Mouse (Mus musculus) kidney, adult 2 months (tissue): ENCODE results near the gene Nampt. TPM values are rescaled to one million over a fixed set of nuclear protein-coding genes. Genes with fewer than 3 reads are reported as not detected.

Experiments used
- DNase-seq: peaks from one replicate; pipeline ENCODE4 v3.0.0; 2021
- H3K27ac ChIP-seq: fragments of 200-500 bp; 2 replicates; pipeline ENCODE4 v1.5.1; 2012; ENCODE audit warnings: low read depth, low read length, control low read depth, inconsistent platforms; ENCODE audit not compliant: insufficient read depth
- H3K27me3 ChIP-seq: fragments of 200-500 bp; replicated peaks from 2 replicates; pipeline ENCODE4 v1.6.1; 2012; ENCODE audit warnings: mild to moderate bottlenecking, moderate library complexity, low read length, inconsistent platforms; ENCODE audit not compliant: control insufficient read depth, insufficient read depth
- H3K36me3 ChIP-seq: fragments of 200-500 bp; 2 replicates; pipeline ENCODE4 v1.6.1; 2012; ENCODE audit warnings: mild to moderate bottlenecking, moderate library complexity, low read length, inconsistent platforms; ENCODE audit not compliant: control insufficient read depth, insufficient read depth
- H3K4me1 ChIP-seq: fragments of 200-500 bp; 2 replicates; pipeline ENCODE4 v1.6.1; 2011; ENCODE audit warnings: low read length; ENCODE audit not compliant: control insufficient read depth, insufficient read depth
- H3K4me3 ChIP-seq: fragments of 200-500 bp; 2 replicates; pipeline ENCODE4 v1.5.1; 2011; ENCODE audit warnings: mild to moderate bottlenecking, low read depth, low read length, control low read depth; ENCODE audit not compliant: insufficient read depth
- CTCF ChIP-seq: fragments of 200-500 bp; conservative IDR thresholded peaks from 2 replicates; pipeline ENCODE4 v1.5.1; 2011; ENCODE audit warnings: low read depth, mild to moderate bottlenecking, control low read depth, low read length, moderate library complexity, mixed read lengths; ENCODE audit not compliant: insufficient read depth, insufficient read length
- POLR2A ChIP-seq: fragments of 200-500 bp; IDR thresholded peaks from one replicate; pipeline ENCODE4 v1.6.1; 2011; ENCODE audit warnings: low read depth, low read length, control low read depth
- WGBS: fragments of 180-500 bp; shearing (Covaris S2); methylation state at CpG from one replicate; pipeline ENCODE4 v1.1.7; 2018; 5-methylcytosine and 5-hydroxymethylcytosine counted together
- polyA plus RNA-seq: library from polyadenylated mRNA; depleted of rRNA; stranded (reverse); fragments of >200 nt; gene quantifications from 2 replicates; pipeline ENCODE4 v1.2.3, GENCODE M21; 2012; rRNA removed

Nampt gene
- polyA plus RNA-seq, 1 experiment: 37.6 TPM

- WGBS: 50% methylated on average over 13 of the region's 13 CpGs
- DNase-seq: peak; percentile 91
Observed at GRCm38 (mm10) chr12:32897199-32898120, 78.1 kb downstream of the Nampt start.

DNA sequence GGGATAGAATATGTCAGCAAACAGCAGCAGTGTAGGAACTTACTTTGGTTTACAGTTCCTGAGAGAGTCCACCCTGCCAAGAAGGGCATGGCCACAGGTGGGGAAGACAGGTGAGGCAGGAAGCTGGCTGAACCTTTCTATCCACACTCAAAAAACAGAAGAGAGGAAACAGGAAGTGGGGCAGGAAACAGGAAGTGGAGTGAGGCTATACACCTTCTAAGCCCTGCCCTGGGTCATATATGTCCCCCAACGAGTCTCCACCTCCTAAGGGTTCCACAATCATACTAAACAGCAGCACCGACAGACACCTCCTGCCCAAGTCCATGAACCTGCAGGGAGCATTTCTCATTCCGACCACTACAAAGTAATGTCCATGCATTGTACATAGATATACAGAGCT, 81.7 kb downstream of the Nampt start:
- no peak for DNase-seq
- Histone ChIP-seq H3K4me1 (no peaks in the 10 kb centered on the region), H3K27ac (no peak overlapping the region), H3K4me3 (no peak overlapping the region), H3K36me3 (no peaks in the 10 kb centered on the region), H3K27me3 (no peaks in the 10 kb centered on the region)
- WGBS: 79% methylated on average over 3 of the region's 3 CpGs
- TF ChIP-seq POLR2A (no peak), CTCF (no peak)

More at GRCm38 (mm10) chr12:32897199-32898120, 78.1 kb downstream of the Nampt start:
- no peaks in the 10 kb centered on the region for H3K36me3 ChIP-seq
- peak; percentile 98 for TF ChIP-seq CTCF
- no peak for TF ChIP-seq POLR2A
- no peaks in the 10 kb centered on the region for H3K4me1 ChIP-seq
- no peaks in the 10 kb centered on the region for H3K27me3 ChIP-seq
- no peak overlapping the region for H3K27ac ChIP-seq
- no peak overlapping the region for H3K4me3 ChIP-seq

Other genes starting within 250 kb of the Nampt start
- 136 and 148 TPM in 2 replicates for gene Sypl, start 134.3 kb downstream of the Nampt start, polyA plus RNA-seq